ENCODE assay signal across 9 mouse cellular contexts in the genomic region with DNA sequence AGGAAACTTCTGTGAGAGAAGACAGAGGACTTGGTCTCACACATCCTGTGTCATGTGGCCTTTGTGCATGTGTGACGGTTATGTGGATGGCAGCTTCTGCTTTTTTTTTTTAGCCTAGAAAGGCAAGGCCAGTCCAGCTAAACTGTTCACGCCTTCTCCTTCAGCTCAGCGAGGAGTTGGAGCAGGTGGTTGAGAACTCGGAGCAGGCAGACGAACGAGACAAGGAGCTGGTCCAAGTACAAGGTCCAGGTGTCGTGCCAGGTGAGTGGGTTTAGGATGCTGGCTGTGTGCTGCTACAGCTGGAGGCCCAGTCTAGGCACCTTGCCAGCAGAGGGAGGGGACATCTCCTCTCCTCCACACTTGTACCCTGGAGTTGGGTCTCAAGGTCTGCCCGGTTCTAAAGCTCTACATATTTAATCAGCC. TPM values are rescaled to one million over a fixed set of nuclear protein-coding genes. Genes with fewer than 3 reads are reported as not detected.
A peak's percentile ranks its signal among the peaks of the same experiment; 100 is the strongest.
DNase-seq lines count a peak whose midpoint lies in the region; ATAC-seq and TF ChIP-seq lines count a peak whose summit lies in the region.
"Had no signal": no experiment of that assay in that cellular context is flagged by ENCODE, and none has a peak within 500 bp of the region (broad histone marks: within the 10 kb centered on the region; RNA-seq: fewer than 3 reads in every experiment).

No protein-coding gene starts in this region.

- 62% methylated on average over 8 of the region's 8 CpGs for WGBS in forebrain, embryonic 15.5 days
- 92% methylated on average over 8 of the region's 8 CpGs for WGBS in forebrain, embryonic 10.5 days
- 48% methylated on average over 8 of the region's 8 CpGs for WGBS in liver, embryonic 15.5 days (ENCODE audit: insufficient replicate concordance)

- 0 out of 2 replicates have a peak overlapping the region, but pooled peaks have one; percentile 3 for H3K9ac ChIP-seq in forebrain, embryonic 15.5 days (replicated peaks)
- no peak overlapping the region for H3K9ac ChIP-seq in liver, embryonic 15.5 days
- H3K9ac ChIP-seq: lung, embryonic 15.5 days had no signal

- ATAC-seq in forebrain, embryonic 15.5 days (replicated peaks), result no peak
- no peak for ATAC-seq in liver, embryonic 15.5 days (ENCODE audit: insufficient read depth)
- ATAC-seq in erythroid progenitor cell, adult 5-6 weeks (replicated peaks; ENCODE audit: low FRiP score, poor library complexity, severe bottlenecking), result no peak

- no peak for TF ChIP-seq POLR2A in testis, adult 2 months (IDR thresholded peaks at IDR 0.05; ENCODE audit: control insufficient read depth, low read depth, low read length)

- H3K36me3 ChIP-seq in forebrain, embryonic 15.5 days, result peaks cover 12% of the 10 kb centered on the region; the same call in 1 of the 2 replicates
- H3K36me3 ChIP-seq in forebrain, embryonic 10.5 days (replicated peaks), result peaks cover 46% of the 10 kb centered on the region
- 0 out of 2 replicates have a peak, but pooled peaks cover 12% of the 10 kb centered on the region for H3K36me3 ChIP-seq in liver, embryonic 15.5 days (replicated peaks)
- H3K36me3 ChIP-seq in testis, adult 2 months (ENCODE audit: control insufficient read depth, insufficient read depth, low read length), result no peaks in the 10 kb centered on the region
- H3K36me3 ChIP-seq: lung, embryonic 15.5 days had no signal

- no peak overlapping the region for H3K27ac ChIP-seq in forebrain, embryonic 15.5 days (replicated peaks)
- no peak overlapping the region for H3K27ac ChIP-seq in forebrain, embryonic 10.5 days
- 0 out of 2 replicates have a peak overlapping the region, but pooled peaks have one; percentile 11 for H3K27ac ChIP-seq in liver, embryonic 15.5 days (replicated peaks)
- H3K27ac ChIP-seq in testis, adult 2 months (ENCODE audit: control insufficient read depth, insufficient read depth, low read depth, low read length), result peak overlapping the region; percentile 36

- no peaks in the 10 kb centered on the region for H3K9me3 ChIP-seq in forebrain, embryonic 15.5 days
- H3K9me3 ChIP-seq in forebrain, embryonic 10.5 days, result no peaks in the 10 kb centered on the region
- H3K9me3 ChIP-seq in liver, embryonic 15.5 days (replicated peaks), result no peaks in the 10 kb centered on the region
- H3K9me3 ChIP-seq: lung, embryonic 15.5 days had no signal

- DNase-seq in forebrain, embryonic 10.5 days (ENCODE audit: extremely low spot score, low spot score), result no peak
- DNase-seq in thymus, postnatal 0 days (ENCODE audit: low spot score), result peak; percentile 13
- no peak for DNase-seq in thymus, postnatal 10 days (ENCODE audit: low spot score in 2 of 2)
- no peak for DNase-seq in thymus, adult 18-20 months

- TF ChIP-seq CTCF in testis, adult 2 months (IDR thresholded peaks at IDR 0.05; ENCODE audit: control insufficient read depth, insufficient read depth, insufficient replicate concordance, low read depth, low read length), result no peak

- peak overlapping the region; percentile 1; the same call in 1 of the 2 replicates for H3K4me3 ChIP-seq in forebrain, embryonic 15.5 days
- H3K4me3 ChIP-seq in forebrain, embryonic 10.5 days, result no peak overlapping the region
- H3K4me3 ChIP-seq in liver, embryonic 15.5 days (replicated peaks), result no peak overlapping the region
- no peak overlapping the region for H3K4me3 ChIP-seq in testis, adult 2 months (ENCODE audit: control insufficient read depth, low read depth, low read length)
- H3K4me3 ChIP-seq: lung, embryonic 15.5 days had no signal

- H3K4me1 ChIP-seq in forebrain, embryonic 15.5 days, result peaks cover 33% of the 10 kb centered on the region
- peaks cover 39% of the 10 kb centered on the region for H3K4me1 ChIP-seq in forebrain, embryonic 10.5 days
- peaks cover 50% of the 10 kb centered on the region for H3K4me1 ChIP-seq in liver, embryonic 15.5 days (replicated peaks)
- peaks cover 8% of the 10 kb centered on the region for H3K4me1 ChIP-seq in testis, adult 2 months (ENCODE audit: control insufficient read depth, insufficient read depth, low read length)

- no peaks in the 10 kb centered on the region for H3K27me3 ChIP-seq in forebrain, embryonic 15.5 days
- peaks cover 11% of the 10 kb centered on the region; the same call in 1 of the 2 replicates for H3K27me3 ChIP-seq in forebrain, embryonic 10.5 days (ENCODE audit: poor library complexity, severe bottlenecking)
- no peaks in the 10 kb centered on the region for H3K27me3 ChIP-seq in liver, embryonic 15.5 days
- H3K27me3 ChIP-seq in testis, adult 2 months (ENCODE audit: control insufficient read depth, insufficient read depth, low read length), result no peaks in the 10 kb centered on the region
- H3K27me3 ChIP-seq: lung, embryonic 15.5 days had no signal

- H3K4me2 ChIP-seq in forebrain, embryonic 15.5 days (replicated peaks), result peak overlapping the region; percentile 81
- H3K4me2 ChIP-seq in liver, embryonic 15.5 days, result peak overlapping the region; percentile 100

RNA-seq across cellular contexts. Expression of gene Tmem206, which starts 2.3 kb away (rescaled TPM):
- 53.1 and 54.0 TPM in 2 replicates for polyA plus RNA-seq in forebrain, embryonic 15.5 days (2015; fragmentation: Nextera tagmentation; extraction: Ambion mirVana)
- polyA plus RNA-seq in forebrain, embryonic 10.5 days (2016; fragmentation: Nextera tagmentation; extraction: Ambion mirVana), result 25.6 and 29.5 TPM in 2 replicates
- polyA plus RNA-seq in thymus, postnatal 0 days (2015; fragmentation: Nextera tagmentation; extraction: Ambion mirVana), result 20.3 and 21.4 TPM in 2 replicates
- polyA plus RNA-seq in liver, embryonic 15.5 days (2015; fragmentation: Nextera tagmentation; extraction: Ambion mirVana), result 6.8 and 6.9 TPM in 2 replicates
- 15.7 and 20.2 TPM in 2 replicates for polyA plus RNA-seq in testis, adult 2 months (2012; rRNA removed)
- total RNA-seq in erythroid progenitor cell, adult 5-6 weeks (2015; ENCODE audit: low replicate concordance), result 20.5 and 34.4 TPM in 2 replicates
- total RNA-seq in erythroid progenitor cell, adult 5-6 weeks (2017; ENCODE audit: low replicate concordance), result 15.7 and 22.9 TPM in 2 replicates

RNA-seq across cellular contexts. Expression of gene Nenf, which starts 10.0 kb away (rescaled TPM):
- 100 and 106 TPM in 2 replicates for polyA plus RNA-seq in forebrain, embryonic 15.5 days (2015; fragmentation: Nextera tagmentation; extraction: Ambion mirVana)
- polyA plus RNA-seq in forebrain, embryonic 10.5 days (2016; fragmentation: Nextera tagmentation; extraction: Ambion mirVana), result 49.9 and 51.9 TPM in 2 replicates
- 43.8 and 47.2 TPM in 2 replicates for polyA plus RNA-seq in thymus, postnatal 0 days (2015; fragmentation: Nextera tagmentation; extraction: Ambion mirVana)
- polyA plus RNA-seq in liver, embryonic 15.5 days (2015; fragmentation: Nextera tagmentation; extraction: Ambion mirVana), result 25.5 and 28.4 TPM in 2 replicates
- 32.5 and 38.2 TPM in 2 replicates for polyA plus RNA-seq in testis, adult 2 months (2012; rRNA removed)
- 26.4 and 47.6 TPM in 2 replicates for total RNA-seq in erythroid progenitor cell, adult 5-6 weeks (2015; ENCODE audit: low replicate concordance)
- total RNA-seq in erythroid progenitor cell, adult 5-6 weeks (2017; ENCODE audit: low replicate concordance), result 21.2 and 34.5 TPM in 2 replicates

Comparison
In these comparisons a context has a peak if more than half of its experiments do, and no peak if none do; other contexts are left out.
1. H3K27ac ChIP-seq: peak in liver, embryonic 15.5 days (single experiment) and testis, adult 2 months (single experiment); none in forebrain, embryonic 15.5 days (single experiment) and forebrain, embryonic 10.5 days (single experiment).